Mouse (Mus musculus): Measurements from ENCODE around the gene Olfr152.

Olfr152 gene

GRCm38 (mm10) chr2:87779183-87779582, at the start of gene Olfr152:
TSS of gene Olfr152 (plus strand) at chr2:87779483.
- DNase-seq, result no peak

- DNase-seq, result no peak
These were observed 39.4 kb upstream of the Olfr152 start, which contains the start of gene Olfr1138 for GRCm38 (mm10) chr2:87739878-87740277. TSS of gene Olfr1138 (minus strand) at chr2:87739978.

- DNase-seq, result no peak
These were observed 35.8 kb upstream of the Olfr152 start, which contains the start of gene Olfr1140 for GRCm38 (mm10) chr2:87743452-87743851. TSS of gene Olfr1140 (plus strand) at chr2:87743752.

GRCm38 (mm10) chr2:87753891-87754290, 25.4 kb upstream of the Olfr152 start, which contains the start of gene Olfr1141:
TSS of gene Olfr1141 (minus strand) at chr2:87753991.
- DNase-seq, result no peak

GRCm38 (mm10) chr2:87776143-87776542, 3.1 kb upstream of the Olfr152 start:
- no peak for DNase-seq

GRCm38 (mm10) chr2:87800292-87800691, 21.0 kb downstream of the Olfr152 start, which contains the start of gene Olfr1143:
TSS of gene Olfr1143 (plus strand) at chr2:87800592.
- no peak for DNase-seq

GRCm38 (mm10) chr2:87809522-87809921, 30.2 kb downstream of the Olfr152 start, which contains the start of gene Olfr1145:
TSS of gene Olfr1145 (plus strand) at chr2:87809822.
- no peak for DNase-seq

- DNase-seq, result no peak
These were observed 51.0 kb downstream of the Olfr152 start, which contains the start of gene Olfr1148 for GRCm38 (mm10) chr2:87830233-87830632. TSS of gene Olfr1148 (plus strand) at chr2:87830533.
